Mouse (Mus musculus): Measurements from ENCODE around the gene Tmem108.

GRCm38 (mm10) chr9:103600834-103601233, 160.8 kb downstream of the Tmem108 start:
- TF ChIP-seq CTCF (IDR thresholded peaks at IDR 0.05; ENCODE audit: control insufficient read depth, insufficient read depth, insufficient read length), result no peak
- TF ChIP-seq MAX (IDR thresholded peaks at IDR 0.05), result no peak
- no peak for TF ChIP-seq MYOG (IDR thresholded peaks at IDR 0.05; ENCODE audit: control insufficient read depth, extremely low read depth, insufficient read length)
- TF ChIP-seq USF1 (IDR thresholded peaks at IDR 0.05; ENCODE audit: low read depth), result no peak
- TF ChIP-seq CEBPB (IDR thresholded peaks at IDR 0.05; ENCODE audit: low read depth), result no peak

All from C2C12 (cell line).